Mouse (Mus musculus): ENCODE results near the gene Slit3.

- no peak for TF ChIP-seq POLR2A (IDR thresholded peaks at IDR 0.05; ENCODE audit: extremely low read depth, insufficient read depth, low read length)
- no peak for TF ChIP-seq CTCF (IDR thresholded peaks at IDR 0.05; ENCODE audit: low read depth, low read length)
Observed at GRCm38 (mm10) chr11:35121611-35121959, 561 bp downstream of the Slit3 start.
